Mouse (Mus musculus): Measurements from ENCODE around the gene Grcc10.
A peak's percentile ranks its signal among the peaks of the same experiment; 100 is the strongest.

The Grcc10 gene

GRCm38 (mm10) chr6:124732476-124733370, 8.5 kb downstream of the Grcc10 start:
- DNase-seq (ENCODE audit: low spot score in 2 of 2), result no peak

DNA sequence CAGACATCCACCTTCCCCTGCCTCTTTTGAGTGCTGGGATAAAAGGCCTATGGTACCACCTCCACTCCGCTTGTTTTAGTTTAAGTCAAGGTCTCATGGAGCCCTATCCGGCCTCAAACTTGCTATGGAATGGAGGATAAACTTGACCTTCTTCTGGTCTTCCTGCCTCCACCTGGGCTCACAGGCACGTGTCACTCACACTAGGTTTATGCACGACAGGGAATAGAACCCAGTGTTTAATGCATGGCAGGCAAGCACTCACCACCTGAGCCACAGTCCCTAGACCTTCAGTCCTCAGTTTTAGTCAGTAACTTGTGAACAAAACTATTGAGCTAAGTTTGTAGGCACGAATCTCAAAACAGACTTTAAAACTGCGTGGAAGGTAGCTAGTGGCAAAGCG, 10.1 kb downstream of the Grcc10 start:
- no peak for DNase-seq (ENCODE audit: low spot score in 2 of 2)

GRCm38 (mm10) chr6:124729850-124730705, 11.1 kb downstream of the Grcc10 start:
- no peak for DNase-seq (ENCODE audit: low spot score in 2 of 2)

GRCm38 (mm10) chr6:124728621-124729020, 12.6 kb downstream of the Grcc10 start:
- no peak for DNase-seq (ENCODE audit: low spot score in 2 of 2)

- no peak for DNase-seq (ENCODE audit: low spot score in 2 of 2)
These were observed 16.7 kb downstream of the Grcc10 start for GRCm38 (mm10) chr6:124724472-124724871.

GRCm38 (mm10) chr6:124723541-124723940, 17.6 kb downstream of the Grcc10 start:
- no peak for DNase-seq (ENCODE audit: low spot score in 2 of 2)

- DNase-seq (ENCODE audit: low spot score in 2 of 2), result no peak
These were observed 18.2 kb downstream of the Grcc10 start for GRCm38 (mm10) chr6:124722876-124723473.

GRCm38 (mm10) chr6:124720904-124721303, 20.3 kb downstream of the Grcc10 start:
- no peak for DNase-seq (ENCODE audit: low spot score in 2 of 2)

- no peak for DNase-seq (ENCODE audit: low spot score in 2 of 2)
These were observed 21.7 kb downstream of the Grcc10 start for GRCm38 (mm10) chr6:124719354-124719978.

DNA sequence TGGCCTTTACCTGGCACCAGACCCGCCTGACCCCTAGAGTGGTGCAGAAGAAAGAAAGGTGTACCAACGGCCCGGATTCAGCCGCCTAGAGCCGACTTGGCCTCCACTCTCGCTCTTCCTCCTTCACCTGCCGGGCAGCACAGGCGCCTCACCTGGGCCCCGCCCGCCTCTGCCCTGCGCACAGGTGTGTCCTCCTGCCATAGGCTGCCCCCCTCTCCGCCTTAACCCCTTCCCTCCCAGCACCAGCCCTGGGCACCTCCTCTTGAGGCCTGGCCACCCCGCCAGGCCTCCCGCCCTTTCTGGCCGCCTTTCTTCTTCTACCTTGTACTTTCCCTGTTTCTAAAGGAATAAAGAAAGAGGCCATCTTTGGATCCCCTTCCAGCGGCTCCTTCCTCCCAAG, 22.5 kb downstream of the Grcc10 start:
- DNase-seq (ENCODE audit: low spot score in 2 of 2), result no peak

- DNase-seq (ENCODE audit: low spot score in 2 of 2), result no peak
These were observed 23.2 kb downstream of the Grcc10 start for GRCm38 (mm10) chr6:124717968-124718367.

GRCm38 (mm10) chr6:124716864-124717490, 24.2 kb downstream of the Grcc10 start:
- no peak for DNase-seq (ENCODE audit: low spot score in 2 of 2)

DNA sequence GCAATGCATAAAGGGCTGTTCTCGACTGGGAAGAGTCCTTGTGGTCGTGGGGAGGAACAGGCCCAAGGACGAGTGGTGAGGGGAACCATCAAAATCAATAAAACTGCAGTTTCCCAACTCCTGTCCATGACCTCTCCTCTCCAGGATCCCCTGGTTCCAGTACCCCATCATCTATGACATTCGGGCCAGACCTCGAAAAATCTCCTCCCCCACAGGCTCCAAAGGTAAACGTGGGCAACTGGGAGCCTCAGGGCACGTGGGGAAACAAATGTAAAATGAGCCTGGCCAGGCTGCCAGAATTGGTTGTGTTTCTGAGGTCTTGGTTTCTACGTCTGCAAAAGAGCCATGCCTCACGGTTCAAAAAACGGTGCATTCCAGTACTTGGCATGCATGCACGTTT, 28.3 kb downstream of the Grcc10 start:
- DNase-seq (ENCODE audit: low spot score in 2 of 2), result no peak

- peak; percentile 95 to 97 for DNase-seq (ENCODE audit: low spot score in 2 of 2)
These were observed 29.1 kb downstream of the Grcc10 start, which contains the start of the genes Emg1 and Phb2 for GRCm38 (mm10) chr6:124711824-124712782. Emg1 (minus strand) TSS chr6:124712178. Phb2 (plus strand) TSS chr6:124712336.

- no peak for DNase-seq (ENCODE audit: low spot score in 2 of 2)
These were observed 32.8 kb downstream of the Grcc10 start for GRCm38 (mm10) chr6:124708289-124708889.

GRCm38 (mm10) chr6:124706061-124706627, 35.0 kb downstream of the Grcc10 start:
- DNase-seq (ENCODE audit: low spot score in 2 of 2), result no peak

- DNase-seq (ENCODE audit: low spot score in 2 of 2), result no peak
These were observed 36.8 kb downstream of the Grcc10 start for GRCm38 (mm10) chr6:124704417-124704816.

GRCm38 (mm10) chr6:124703789-124704188, 37.4 kb downstream of the Grcc10 start:
- no peak for DNase-seq (ENCODE audit: low spot score in 2 of 2)

- peak; percentile 53 to 78 for DNase-seq (ENCODE audit: low spot score in 2 of 2)
These were observed 38.4 kb downstream of the Grcc10 start for GRCm38 (mm10) chr6:124702784-124703103.

Data from cerebellum, postnatal 4 days (tissue).